Mouse (Mus musculus) G1E (cell line): ENCODE data around the gene Mmachc. TPM values are rescaled to one million over a fixed set of nuclear protein-coding genes. Genes with fewer than 3 reads are reported as not detected.

Experiments used
- ATAC-seq: 2 replicates; pipeline ENCODE4 v1.8.0; 2016; ENCODE audit warnings: mild to moderate bottlenecking; ENCODE audit not compliant: insufficient number of reproducible peaks, poor library complexity, low FRiP score, severe bottlenecking; ENCODE audit errors: extremely low read depth
- DNase-seq: peaks from one replicate; pipeline ENCODE4 v3.0.0; 2012; ENCODE audit warnings: low spot score
- H3K27me3 ChIP-seq: 2 replicates; pipeline ENCODE4 v1.6.1; 2012; ENCODE audit warnings: mild to moderate bottlenecking, low read length, inconsistent platforms; ENCODE audit not compliant: insufficient read depth
- H3K36me3 ChIP-seq: replicated peaks from 2 replicates; pipeline ENCODE3; 2012; ENCODE audit warnings: mild to moderate bottlenecking, inconsistent platforms
- H3K4me1 ChIP-seq: 2 replicates; pipeline ENCODE4 v1.6.1; 2012; ENCODE audit warnings: low read depth, low read length, inconsistent platforms, mixed read lengths; ENCODE audit not compliant: insufficient read depth
- H3K4me3 ChIP-seq: 2 replicates; pipeline ENCODE4 v1.5.1; 2012; ENCODE audit warnings: low read depth, mild to moderate bottlenecking, inconsistent platforms, low read length, moderate library complexity, mixed read lengths
- H3K9me3 ChIP-seq: replicated peaks from 2 replicates; pipeline ENCODE4 v1.6.1; 2012; ENCODE audit warnings: inconsistent platforms
- CTCF ChIP-seq: IDR thresholded peaks from 2 replicates; pipeline ENCODE4 v1.5.1; 2012; ENCODE audit warnings: low read depth, low read length, inconsistent platforms, mixed read lengths
- GATA1 ChIP-seq: IDR thresholded peaks from 2 replicates; pipeline ENCODE4 v1.6.1; 2012; ENCODE audit warnings: borderline replicate concordance, low read length, inconsistent platforms, mixed read lengths
- GATA2 ChIP-seq: IDR thresholded peaks from 2 replicates; pipeline ENCODE4 v1.6.1; 2012; ENCODE audit warnings: low read depth, low read length, inconsistent platforms, borderline replicate concordance
- POLR2AphosphoS5 ChIP-seq: IDR thresholded peaks from 2 replicates; pipeline ENCODE4 v1.6.1; 2012; ENCODE audit warnings: low read depth, low read length, inconsistent platforms; ENCODE audit not compliant: insufficient replicate concordance
- TAL1 ChIP-seq: conservative IDR thresholded peaks from 2 replicates; pipeline ENCODE4 v1.6.1; 2012; ENCODE audit warnings: low read depth, low read length, inconsistent platforms, mixed read lengths
- polyA plus RNA-seq: library from polyadenylated mRNA; stranded (reverse); fragments of >175 nt; gene quantifications from 2 replicates; pipeline ENCODE4 v1.2.3, GENCODE M21; 2012
- total RNA-seq, 2 experiments: library from RNA; stranded (forward) in 1 of 2; stranded (reverse) in 1 of 2; fragments of 200-1000 nt in 1 of 2; fragments of >200 nt in 1 of 2; fragmentation: Nextera tagmentation in 1 of 2; gene quantifications; 2 replicates each; pipeline ENCODE4 v1.2.3; 2014 to 2017

The Mmachc gene
- 48.9 and 53.1 TPM in 2 replicates for total RNA-seq (2014; fragmentation: Nextera tagmentation)
- total RNA-seq (2017) = 13.9 and 19.6 TPM in 2 replicates
- 1.6 and 1.8 TPM in 2 replicates for polyA plus RNA-seq

- Histone ChIP-seq H3K4me1 (peaks cover 26% of the 10 kb centered on the region), H3K36me3 (peaks cover 48% of the 10 kb centered on the region), H3K9me3 (no peaks in the 10 kb centered on the region), H3K27me3 (no peaks in the 10 kb centered on the region), H3K4me3 (peak within 1 kb of the TSS; percentile 72)
- TF ChIP-seq GATA1 (no peak), TAL1 (no peak), CTCF (no peak)
- DNase-seq = peak; percentile 77
- peak; percentile 93 for ATAC-seq
Observed at GRCm38 (mm10) chr4:116708201-116708764, at the start of gene Mmachc, which contains the start of gene Ccdc163. Gene Mmachc, minus strand, starts transcription at chr4:116708406. Gene Ccdc163, plus strand, starts transcription at chr4:116708509.

GRCm38 (mm10) chr4:116749750-116750149, 41.5 kb upstream of the Mmachc start:
- H3K9me3 ChIP-seq = no peaks in the 10 kb centered on the region
- H3K27me3 ChIP-seq = no peaks in the 10 kb centered on the region
- no peaks in the 10 kb centered on the region for H3K36me3 ChIP-seq
- H3K4me3 ChIP-seq = no peak overlapping the region
- no peak for TF ChIP-seq GATA2
- TF ChIP-seq GATA1 = no peak
- TF ChIP-seq TAL1 = no peak
- ATAC-seq (no peak), DNase-seq (no peak)
- H3K4me1 ChIP-seq = no peaks in the 10 kb centered on the region

DNA sequence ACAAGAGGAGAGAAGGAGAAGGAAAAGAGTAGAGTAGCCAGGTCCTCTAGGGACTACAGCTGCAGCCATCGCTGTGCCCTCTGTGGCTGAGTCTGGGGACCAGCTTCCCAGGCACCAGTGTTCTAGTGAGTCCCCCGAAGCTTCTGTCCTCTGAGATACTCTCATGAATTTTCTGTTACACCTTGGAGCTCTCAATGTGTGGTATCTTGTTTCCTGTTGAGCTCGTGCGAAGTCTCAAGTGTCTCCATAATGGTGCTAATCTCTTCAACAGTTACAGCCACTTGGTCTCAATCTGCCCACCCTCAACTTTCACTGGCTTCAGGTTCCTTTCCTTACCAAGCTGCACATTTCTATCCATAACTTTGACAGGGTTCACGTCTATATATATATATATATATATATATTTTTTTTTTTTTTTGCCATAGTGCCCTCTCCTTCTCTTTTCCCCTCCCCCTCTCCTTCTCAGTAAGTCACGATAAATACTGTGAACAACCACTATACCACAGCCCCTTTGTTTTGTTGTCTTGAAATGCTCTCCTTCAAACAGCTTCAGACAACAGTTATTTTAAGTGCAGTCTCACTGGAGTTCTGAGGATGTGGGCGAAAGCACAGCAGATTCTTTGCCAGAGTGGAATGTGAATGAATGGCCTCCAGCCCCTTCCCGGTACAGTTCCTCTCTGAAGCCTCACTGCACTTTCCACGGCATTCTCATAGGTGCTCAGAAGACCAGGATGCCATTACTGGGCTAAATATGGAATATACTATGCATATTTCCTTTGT, 31.0 kb upstream of the Mmachc start:
- Histone ChIP-seq H3K9me3 (no peaks in the 10 kb centered on the region), H3K4me1 (peaks cover 2% of the 10 kb centered on the region; the same call in 1 of the 2 replicates), H3K27me3 (peaks cover 10% of the 10 kb centered on the region; the same call in 1 of the 2 replicates), H3K36me3 (no peaks in the 10 kb centered on the region), H3K4me3 (no peak overlapping the region)
- TF ChIP-seq TAL1 = no peak
- no peak for TF ChIP-seq POLR2AphosphoS5
- TF ChIP-seq GATA1 = no peak
- no peak for TF ChIP-seq CTCF
- TF ChIP-seq GATA2 = no peak
- DNase-seq (no peak), ATAC-seq (no peak)

DNA sequence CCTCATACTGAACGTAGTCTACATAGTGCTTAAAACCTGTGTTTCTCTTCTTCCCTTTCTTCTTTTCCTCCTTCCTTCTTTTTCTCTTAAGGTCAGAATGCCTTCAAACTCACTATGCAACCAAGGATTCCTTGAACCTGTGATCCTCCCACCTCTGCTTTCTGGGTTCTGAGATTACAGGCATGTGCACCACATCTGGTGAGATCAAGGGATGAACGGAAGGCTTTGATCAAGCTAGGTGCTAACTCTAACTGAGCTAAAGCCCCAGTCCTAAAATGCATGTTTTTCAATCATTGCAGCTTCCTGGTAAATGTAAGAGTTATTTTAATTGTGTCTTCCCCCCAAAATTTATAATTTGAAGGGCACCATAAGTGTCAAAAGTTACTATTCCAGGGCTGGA, 26.8 kb upstream of the Mmachc start:
- no peak for DNase-seq
- Histone ChIP-seq H3K4me3 (no peak overlapping the region), H3K36me3 (no peaks in the 10 kb centered on the region), H3K9me3 (no peaks in the 10 kb centered on the region), H3K4me1 (peaks cover 2% of the 10 kb centered on the region), H3K27me3 (peaks cover 19% of the 10 kb centered on the region)
- TF ChIP-seq POLR2AphosphoS5 (no peak), GATA2 (no peak), GATA1 (no peak), CTCF (no peak), TAL1 (no peak)
- no peak for ATAC-seq

- Histone ChIP-seq H3K9me3 (no peaks in the 10 kb centered on the region), H3K27me3 (peaks cover 19% of the 10 kb centered on the region), H3K36me3 (no peaks in the 10 kb centered on the region), H3K4me3 (no peak overlapping the region), H3K4me1 (peaks cover 3% of the 10 kb centered on the region)
- TF ChIP-seq GATA2 = no peak
- no peak for TF ChIP-seq CTCF
- no peak for TF ChIP-seq POLR2AphosphoS5
- TF ChIP-seq TAL1 = no peak
- no peak for TF ChIP-seq GATA1
- DNase-seq (no peak), ATAC-seq (no peak)
Observed at GRCm38 (mm10) chr4:116732355-116732754, 24.1 kb upstream of the Mmachc start.

- TF ChIP-seq POLR2AphosphoS5 (no peak), TAL1 (no peak)
- no peaks in the 10 kb centered on the region for H3K36me3 ChIP-seq
- ATAC-seq (no peak), DNase-seq (no peak)
- H3K9me3 ChIP-seq = no peaks in the 10 kb centered on the region
- peaks cover 3% of the 10 kb centered on the region for H3K4me1 ChIP-seq
- peaks cover 16% of the 10 kb centered on the region for H3K27me3 ChIP-seq
- H3K4me3 ChIP-seq = no peak overlapping the region
Observed at GRCm38 (mm10) chr4:116731077-116731476, 22.9 kb upstream of the Mmachc start.
